Mouse (Mus musculus): ENCODE measurements around the gene Scgb3a1. TPM values are rescaled to one million over a fixed set of nuclear protein-coding genes. Genes with fewer than 3 reads are reported as not detected.

The Scgb3a1 gene
- total and polyA plus RNA-seq, 2 experiments from 2014 or later: not detected

- Histone ChIP-seq H3K4me2 (ENCODE audit: low read depth) (no peak overlapping the region), H3K27ac (ENCODE audit: low read depth, low read length) (no peak overlapping the region), H3K9ac (no peak overlapping the region), H3K9me3 (ENCODE audit: low read length) (no peaks in the 10 kb centered on the region), H3K36me3 (ENCODE audit: insufficient read depth) (no peaks in the 10 kb centered on the region), H3K27me3 (ENCODE audit: insufficient read depth, low read length) (peaks cover 35% of the 10 kb centered on the region), H3K4me1 (ENCODE audit: insufficient read depth) (0 out of 2 replicates have a peak, but pooled peaks cover 6% of the 10 kb centered on the region), H3K4me3 (ENCODE audit: low read depth, low read length) (no peak overlapping the region)
- TF ChIP-seq CTCF (IDR thresholded peaks at IDR 0.05; ENCODE audit: low read depth): no peak; the same call in 1 of the 2 replicates
- WGBS: 47% methylated on average over 3 of the region's 3 CpGs
- DNase-seq (no peak), ATAC-seq (no peak)
These were observed 32.3 kb upstream of the Scgb3a1 start for GRCm38 (mm10) chr11:49631154-49631553.

GRCm38 (mm10) chr11:49632256-49632655, 31.2 kb upstream of the Scgb3a1 start:
- 88% methylated on average over 2 of the region's 2 CpGs for WGBS
- no peaks in the 10 kb centered on the region for H3K9me3 ChIP-seq (ENCODE audit: low read length)
- no peak overlapping the region for H3K4me3 ChIP-seq (ENCODE audit: low read depth, low read length)
- no peaks in the 10 kb centered on the region for H3K36me3 ChIP-seq (ENCODE audit: insufficient read depth)
- TF ChIP-seq CTCF (IDR thresholded peaks at IDR 0.05; ENCODE audit: low read depth): no peak
- no peak overlapping the region for H3K9ac ChIP-seq
- no peak for DNase-seq
- no peak for ATAC-seq
- H3K4me1 ChIP-seq (ENCODE audit: insufficient read depth): 0 out of 2 replicates have a peak, but pooled peaks cover 6% of the 10 kb centered on the region
- H3K27me3 ChIP-seq (ENCODE audit: insufficient read depth, low read length): peaks cover 38% of the 10 kb centered on the region
- H3K27ac ChIP-seq (ENCODE audit: low read depth, low read length): no peak overlapping the region
- H3K4me2 ChIP-seq (ENCODE audit: low read depth): no peak overlapping the region

GRCm38 (mm10) chr11:49634101-49634500, 29.3 kb upstream of the Scgb3a1 start:
- Histone ChIP-seq H3K27ac (ENCODE audit: low read depth, low read length) (no peak overlapping the region), H3K36me3 (ENCODE audit: insufficient read depth) (no peaks in the 10 kb centered on the region), H3K9ac (0 out of 2 replicates have a peak overlapping the region, but pooled peaks have one; percentile 3), H3K4me1 (ENCODE audit: insufficient read depth) (0 out of 2 replicates have a peak, but pooled peaks cover 6% of the 10 kb centered on the region), H3K27me3 (ENCODE audit: insufficient read depth, low read length) (peaks cover 38% of the 10 kb centered on the region), H3K4me2 (ENCODE audit: low read depth) (peak overlapping the region; percentile 50), H3K4me3 (ENCODE audit: low read depth, low read length) (peak overlapping the region; percentile 26), H3K9me3 (ENCODE audit: low read length) (no peaks in the 10 kb centered on the region)
- WGBS: 6% methylated on average over 22 of the region's 22 CpGs
- DNase-seq (no peak), ATAC-seq (peak; percentile 27; the same call in 1 of the 2 replicates)
- peak; percentile 34 for TF ChIP-seq CTCF (IDR thresholded peaks at IDR 0.05; ENCODE audit: low read depth)

GRCm38 (mm10) chr11:49635671-49636070, 27.7 kb upstream of the Scgb3a1 start:
- peaks cover 38% of the 10 kb centered on the region for H3K27me3 ChIP-seq (ENCODE audit: insufficient read depth, low read length)
- 68% methylated on average over 6 of the region's 6 CpGs for WGBS

GRCm38 (mm10) chr11:49636449-49636848, 27.0 kb upstream of the Scgb3a1 start:
- TF ChIP-seq CTCF (IDR thresholded peaks at IDR 0.05; ENCODE audit: low read depth): peak; percentile 67
- ATAC-seq: peak; percentile 30; the same call in 1 of the 2 replicates
- no peak overlapping the region for H3K4me3 ChIP-seq (ENCODE audit: low read depth, low read length)
- H3K27me3 ChIP-seq (ENCODE audit: insufficient read depth, low read length): peaks cover 38% of the 10 kb centered on the region
- peak; percentile 39 for DNase-seq
- no peaks in the 10 kb centered on the region for H3K36me3 ChIP-seq (ENCODE audit: insufficient read depth)
- H3K9me3 ChIP-seq (ENCODE audit: low read length): no peaks in the 10 kb centered on the region
- H3K4me2 ChIP-seq (ENCODE audit: low read depth): peak overlapping the region; percentile 13; the same call in 1 of the 2 replicates
- WGBS: 6% methylated on average over 11 of the region's 11 CpGs
- 0 out of 2 replicates have a peak, but pooled peaks cover 6% of the 10 kb centered on the region for H3K4me1 ChIP-seq (ENCODE audit: insufficient read depth)
- no peak overlapping the region for H3K27ac ChIP-seq (ENCODE audit: low read depth, low read length)
- no peak overlapping the region for H3K9ac ChIP-seq

More at GRCm38 (mm10) chr11:49635671-49636070, 27.7 kb upstream of the Scgb3a1 start:
- Histone ChIP-seq H3K4me1 (ENCODE audit: insufficient read depth) (0 out of 2 replicates have a peak, but pooled peaks cover 6% of the 10 kb centered on the region), H3K9ac (no peak overlapping the region), H3K36me3 (ENCODE audit: insufficient read depth) (no peaks in the 10 kb centered on the region), H3K27ac (ENCODE audit: low read depth, low read length) (no peak overlapping the region), H3K4me3 (ENCODE audit: low read depth, low read length) (no peak overlapping the region), H3K9me3 (ENCODE audit: low read length) (no peaks in the 10 kb centered on the region), H3K4me2 (ENCODE audit: low read depth) (no peak overlapping the region)
- DNase-seq (no peak), ATAC-seq (no peak)
- TF ChIP-seq CTCF (IDR thresholded peaks at IDR 0.05; ENCODE audit: low read depth): no peak

GRCm38 (mm10) chr11:49645677-49646076, 17.7 kb upstream of the Scgb3a1 start:
- no peak for TF ChIP-seq CTCF (IDR thresholded peaks at IDR 0.05; ENCODE audit: low read depth)
- H3K27me3 ChIP-seq (ENCODE audit: insufficient read depth, low read length): no peaks in the 10 kb centered on the region
- no peak for ATAC-seq
- no peak overlapping the region for H3K4me2 ChIP-seq (ENCODE audit: low read depth)
- H3K4me3 ChIP-seq (ENCODE audit: low read depth, low read length): no peak overlapping the region
- no peak for DNase-seq
- no peaks in the 10 kb centered on the region for H3K4me1 ChIP-seq (ENCODE audit: insufficient read depth)
- H3K36me3 ChIP-seq (ENCODE audit: insufficient read depth): no peaks in the 10 kb centered on the region
- H3K9me3 ChIP-seq (ENCODE audit: low read length): no peaks in the 10 kb centered on the region
- H3K9ac ChIP-seq: no peak overlapping the region
- H3K27ac ChIP-seq (ENCODE audit: low read depth, low read length): no peak overlapping the region
- WGBS: 78% methylated on average over 7 of the region's 8 CpGs

GRCm38 (mm10) chr11:49650113-49650993, 13.1 kb upstream of the Scgb3a1 start:
- WGBS: 63% methylated on average over 18 of the region's 18 CpGs
- no peak overlapping the region for H3K4me3 ChIP-seq (ENCODE audit: low read depth, low read length)
- H3K36me3 ChIP-seq (ENCODE audit: insufficient read depth): no peaks in the 10 kb centered on the region
- ATAC-seq: no peak
- peak; percentile 48; the same call in 1 of the 2 replicates for TF ChIP-seq CTCF (IDR thresholded peaks at IDR 0.05; ENCODE audit: low read depth)
- H3K27me3 ChIP-seq (ENCODE audit: insufficient read depth, low read length): no peaks in the 10 kb centered on the region
- DNase-seq: peak; percentile 37
- H3K4me2 ChIP-seq (ENCODE audit: low read depth): no peak overlapping the region
- H3K9me3 ChIP-seq (ENCODE audit: low read length): no peaks in the 10 kb centered on the region
- H3K27ac ChIP-seq (ENCODE audit: low read depth, low read length): no peak overlapping the region
- peaks cover 3% of the 10 kb centered on the region; the same call in 1 of the 2 replicates for H3K4me1 ChIP-seq (ENCODE audit: insufficient read depth)
- H3K9ac ChIP-seq: no peak overlapping the region

Data from forebrain, postnatal 0 days (tissue).